Mouse (Mus musculus) right cerebral cortex, postnatal 10 days (tissue): ENCODE results near the gene Ebf4.

Experiments
- DNase-seq, 2 experiments: peaks; one replicate each; pipeline ENCODE4 v3.0.0; 2021; ENCODE audit warnings: low spot score in 2 of 2

Gene Ebf4

DNA sequence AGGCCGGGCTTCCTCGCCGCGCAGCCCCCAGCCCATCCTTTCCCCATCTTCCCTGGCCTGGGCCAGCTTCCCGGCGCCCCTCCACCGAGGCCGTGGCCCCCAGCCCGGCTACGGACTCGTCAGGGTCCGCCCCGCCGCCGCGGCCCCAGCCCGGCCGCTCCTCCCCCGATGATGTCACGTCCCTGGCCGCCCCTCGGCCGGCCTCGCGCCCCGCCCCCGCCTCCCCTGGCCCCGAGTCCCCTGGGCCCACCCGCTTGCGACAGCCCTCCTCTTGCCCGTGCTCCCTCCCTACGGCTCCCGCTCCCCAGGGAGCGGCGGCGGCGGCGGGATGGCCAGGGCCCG lies at the start of gene Ebf4:
Gene Ebf4, plus strand, starts transcription at position 234 of the 342 bp plus-strand sequence.
- peak; percentile 63 to 68 for DNase-seq

- no peak for DNase-seq
Observed at GRCm38 (mm10) chr2:130246912-130247311, 48.1 kb upstream of the Ebf4 start.

DNA sequence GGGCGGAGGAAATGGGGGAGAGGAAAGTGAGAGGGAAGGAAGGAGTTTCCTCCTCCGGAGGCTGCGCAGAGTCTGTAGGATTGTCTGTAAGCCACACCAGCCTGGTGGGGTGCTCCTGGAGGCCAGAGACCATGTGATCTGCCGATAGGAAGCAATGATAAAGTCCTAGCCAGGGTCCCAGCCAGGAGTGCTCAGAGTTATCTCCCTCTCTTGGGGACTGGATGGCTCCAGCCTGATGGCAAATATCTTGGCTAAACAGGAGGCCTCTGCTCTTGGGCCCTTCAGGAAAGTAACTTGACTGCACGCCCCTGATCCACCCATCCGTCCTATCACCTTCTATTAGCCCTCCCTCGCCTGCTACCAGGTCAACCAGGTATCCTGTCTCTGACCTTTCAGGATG lies 46.7 kb upstream of the Ebf4 start:
- no peak for DNase-seq

DNA sequence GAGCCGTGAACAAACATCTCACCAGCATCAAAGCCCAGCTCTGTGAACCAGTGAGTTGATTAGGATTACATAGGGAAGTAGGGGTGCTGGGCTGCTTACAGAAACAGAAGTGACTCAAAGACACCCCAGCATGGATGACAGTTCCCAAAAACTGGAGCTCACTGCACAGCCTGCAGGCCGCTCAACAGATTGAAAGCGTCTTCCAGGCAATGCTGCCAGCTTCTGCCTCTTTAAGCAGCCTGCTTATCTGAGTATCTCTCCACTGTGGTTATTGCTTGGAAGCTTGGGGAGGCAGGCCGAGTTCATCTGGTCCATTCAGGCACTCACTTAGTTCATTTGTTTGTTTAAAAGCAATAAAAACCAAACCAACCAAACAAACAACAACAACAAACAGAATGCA lies 38.2 kb upstream of the Ebf4 start:
- DNase-seq, result no peak

DNA sequence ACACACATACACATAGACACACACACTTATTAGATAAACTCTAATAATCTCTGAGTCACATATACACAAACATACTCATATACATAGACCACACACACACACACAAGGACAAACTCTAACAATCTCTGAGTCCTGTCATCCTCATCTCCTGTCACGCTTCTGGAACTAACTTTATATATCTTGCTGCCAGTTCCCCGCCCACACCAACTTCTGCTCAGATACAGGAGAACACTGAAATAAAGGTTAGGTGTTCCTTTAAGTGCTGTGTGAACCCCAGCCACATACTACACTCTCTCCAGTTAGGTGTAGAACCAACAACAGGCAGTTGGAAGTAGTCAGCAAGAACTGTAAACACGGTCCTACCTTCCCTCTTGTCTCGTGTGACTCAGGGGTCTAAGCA lies 34.1 kb upstream of the Ebf4 start:
- DNase-seq, result no peak

GRCm38 (mm10) chr2:130261914-130262313 lies 33.1 kb upstream of the Ebf4 start:
- DNase-seq, result no peak

DNA sequence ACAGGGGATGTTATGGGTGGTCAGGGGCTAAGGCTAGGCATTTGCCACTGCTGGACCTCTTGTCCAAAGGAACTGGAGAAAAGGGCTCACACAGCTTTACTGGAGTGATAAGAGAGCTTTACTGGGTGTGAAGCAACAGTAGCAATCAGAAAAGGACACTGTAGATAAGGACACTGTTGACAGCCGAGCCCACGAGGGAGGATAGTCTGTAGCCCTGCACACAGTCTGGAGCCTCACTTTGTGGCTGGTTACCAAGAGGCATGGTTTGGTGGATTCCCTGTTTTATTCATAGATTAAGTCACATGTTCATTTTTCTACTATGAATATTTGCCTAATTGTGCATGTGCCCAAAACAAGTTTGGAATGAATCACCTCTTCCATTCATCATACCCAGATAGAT lies 32.6 kb upstream of the Ebf4 start:
- no peak for DNase-seq

DNA sequence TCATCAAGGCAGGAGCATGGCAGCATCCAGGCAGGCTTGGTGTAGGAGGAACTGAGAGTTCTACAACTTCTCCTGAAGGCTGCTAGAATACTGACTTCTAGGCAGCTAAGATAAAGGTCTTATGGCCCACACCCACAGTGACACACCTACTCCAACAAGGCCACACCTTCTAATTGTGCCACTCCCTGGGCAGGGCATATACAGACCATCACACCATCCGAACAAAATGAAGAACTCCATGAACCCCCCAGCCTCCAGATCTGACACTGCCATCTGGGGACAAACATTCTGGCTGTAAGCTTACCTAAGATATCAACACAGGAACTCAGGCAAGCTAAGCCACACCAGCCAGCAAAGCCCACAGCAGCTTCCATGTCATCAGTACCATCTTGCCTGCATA lies 29.4 kb upstream of the Ebf4 start:
- DNase-seq, result no peak

DNA sequence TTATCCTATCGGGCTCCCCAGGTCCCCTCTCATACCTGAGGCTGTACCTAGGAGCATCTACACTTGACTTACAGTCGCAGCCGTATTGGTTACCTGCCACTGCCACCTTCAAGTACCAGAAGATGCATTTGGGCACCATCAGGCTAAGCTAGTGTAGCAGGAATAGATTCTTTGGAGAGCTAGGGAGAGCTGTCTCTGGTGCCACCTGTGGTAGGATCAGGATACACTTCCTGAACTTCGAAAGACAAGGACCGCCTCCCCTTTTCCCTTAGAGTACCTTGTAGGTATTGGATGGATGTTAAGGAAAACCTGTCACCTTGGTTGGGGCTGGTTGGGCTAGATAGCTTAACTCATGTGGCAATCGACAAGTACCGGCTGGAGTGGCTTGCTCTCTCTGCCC lies 26.9 kb upstream of the Ebf4 start:
- DNase-seq, result no peak

- no peak for DNase-seq
Observed at GRCm38 (mm10) chr2:130273732-130274131, 21.2 kb upstream of the Ebf4 start.

DNA sequence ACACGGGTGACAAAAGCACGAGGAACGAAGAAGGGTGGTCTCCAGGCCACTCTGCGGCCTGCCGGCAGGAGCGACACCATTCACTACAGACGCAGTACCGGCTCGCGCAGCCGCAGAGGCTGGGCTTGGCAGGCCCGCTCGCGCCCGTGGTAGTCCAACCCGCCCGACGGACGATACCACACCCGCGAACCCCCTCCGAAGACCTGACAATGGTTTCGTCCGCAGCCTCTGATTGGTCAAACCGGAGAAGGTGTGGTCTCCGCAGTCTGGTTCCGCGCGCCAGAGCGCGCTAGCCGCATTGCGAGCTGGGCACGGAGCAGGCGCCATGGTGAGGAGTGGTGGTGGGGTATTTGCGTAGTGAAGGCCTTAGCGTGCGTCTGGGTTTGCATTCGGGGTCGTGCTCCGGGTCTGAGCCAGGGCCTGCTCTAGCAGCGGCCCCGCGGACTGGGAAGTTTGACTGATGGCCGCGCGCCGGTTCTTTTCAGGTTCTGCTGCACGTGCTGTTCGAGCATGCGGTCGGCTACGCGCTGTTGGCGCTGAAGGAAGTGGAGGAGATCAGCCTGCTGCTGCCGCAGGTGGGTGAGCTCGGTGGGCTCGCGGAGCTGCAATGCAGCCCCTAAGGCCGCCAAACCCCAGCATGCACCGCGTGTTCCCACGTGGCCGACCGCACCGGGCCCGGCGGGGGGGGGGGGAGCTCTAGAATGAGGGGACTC lies 20.7 kb upstream of the Ebf4 start, which contains the start of gene Nop56:
Gene Nop56, plus strand, starts transcription at position 282 of the 713 bp plus-strand sequence.
- DNase-seq, result peak; percentile 99 to 100

DNA sequence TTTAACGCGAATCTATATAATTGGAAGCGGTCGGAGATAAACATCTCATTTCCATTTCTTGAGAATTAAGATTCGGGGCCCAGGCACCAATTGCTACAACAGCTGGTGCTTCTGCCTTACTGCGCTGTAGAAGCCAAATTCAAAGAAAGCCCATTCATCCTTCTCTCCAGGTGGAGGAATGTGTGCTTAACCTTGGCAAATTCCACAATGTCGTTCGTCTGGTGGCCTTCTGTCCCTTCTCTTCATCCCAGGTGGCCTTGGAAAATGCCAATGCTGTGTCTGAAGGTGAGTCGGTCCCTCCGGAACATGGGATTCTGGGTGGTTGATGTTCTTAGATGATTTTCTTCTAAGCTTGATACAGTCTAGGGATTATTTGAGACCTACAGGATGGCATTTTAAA lies 20.1 kb upstream of the Ebf4 start:
- DNase-seq, result no peak

- peak; percentile 67 to 68 for DNase-seq
Observed at GRCm38 (mm10) chr2:130275649-130276048, 19.3 kb upstream of the Ebf4 start.

DNA sequence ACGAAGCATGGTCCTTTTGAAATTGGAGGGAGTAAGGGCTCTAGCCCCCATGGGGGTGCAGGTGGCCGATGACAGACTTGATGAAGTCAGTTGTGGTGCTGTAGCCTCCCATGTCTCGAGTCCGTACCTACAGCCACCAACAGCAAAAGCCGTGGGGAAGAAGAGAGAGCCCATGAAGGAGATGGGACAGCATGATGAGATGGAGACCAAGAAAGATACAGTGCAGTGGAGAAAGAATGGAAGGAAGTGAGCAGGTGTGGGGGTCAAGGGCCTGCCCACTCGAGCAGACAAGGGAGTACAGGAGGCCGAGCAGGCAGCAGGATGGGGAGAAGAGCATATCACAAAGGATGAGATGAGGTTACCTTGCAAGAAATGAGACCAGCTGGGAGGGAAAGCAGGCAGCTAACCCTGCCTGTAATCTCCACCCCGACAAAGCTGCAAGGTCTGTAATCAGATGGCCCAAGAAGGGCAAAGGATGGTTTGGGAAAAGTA lies 15.3 kb upstream of the Ebf4 start:
- DNase-seq, result no peak

- DNase-seq, result peak in 1 of 2 experiments; percentile 35
Observed at GRCm38 (mm10) chr2:130280224-130280623, 14.7 kb upstream of the Ebf4 start.

DNA sequence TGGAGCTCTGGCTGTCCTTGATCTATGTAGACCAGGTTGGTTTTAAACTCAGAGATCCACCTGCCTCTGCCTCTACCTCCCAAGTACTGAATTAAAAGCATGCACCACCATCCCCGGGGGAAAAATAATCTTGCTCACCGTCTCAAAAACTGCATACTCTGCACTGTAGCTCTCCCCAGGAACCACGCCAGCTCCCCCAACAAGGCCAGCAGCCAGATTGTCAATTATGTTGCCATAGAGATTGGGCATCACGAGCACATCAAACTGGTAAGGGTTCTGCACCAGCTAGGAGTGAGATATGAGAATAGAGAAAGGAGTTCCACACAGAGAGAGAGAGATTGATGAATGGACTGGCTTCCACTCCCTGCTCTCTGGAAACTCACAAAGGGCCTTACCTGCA lies 14.2 kb upstream of the Ebf4 start:
- peak; percentile 56 to 61 for DNase-seq

GRCm38 (mm10) chr2:130283854-130284654 lies 10.9 kb upstream of the Ebf4 start, which contains the start of gene Idh3b:
Gene Idh3b, minus strand, starts transcription at chr2:130284547.
- peak; percentile 94 for DNase-seq

DNA sequence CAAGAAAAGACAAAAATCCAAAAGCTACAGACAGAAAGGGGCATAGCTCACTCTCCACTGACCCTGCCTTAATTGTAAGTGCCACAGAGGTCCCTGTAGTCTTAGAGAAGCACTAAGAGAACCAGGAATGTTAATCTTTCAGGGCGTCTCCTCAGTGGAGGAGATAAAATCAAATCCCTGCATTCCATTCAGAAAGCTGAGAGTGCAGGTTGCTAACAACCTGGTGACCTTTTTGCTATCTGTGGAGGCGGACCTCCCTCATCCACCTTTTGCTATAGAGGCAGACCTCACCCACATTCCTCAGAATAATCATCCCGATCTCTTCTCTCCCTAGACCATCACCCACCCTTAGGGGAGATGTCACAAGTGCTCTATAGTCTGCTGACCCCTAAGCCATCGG lies 5.9 kb upstream of the Ebf4 start:
- no peak for DNase-seq

- DNase-seq, result peak; percentile 85 to 88
Observed at GRCm38 (mm10) chr2:130291434-130291833, 3.5 kb upstream of the Ebf4 start.

GRCm38 (mm10) chr2:130293009-130293408 lies 2.0 kb upstream of the Ebf4 start:
- no peak for DNase-seq

GRCm38 (mm10) chr2:130293486-130293885 lies 1.5 kb upstream of the Ebf4 start:
- peak in 1 of 2 experiments; percentile 24 for DNase-seq

GRCm38 (mm10) chr2:130294218-130294935 lies 592 bp upstream of the Ebf4 start:
- DNase-seq, result no peak
